Mouse (Mus musculus) cortical plate, adult 2 months (tissue): ENCODE measurements at regions not wholly inside any gene's neighbourhood (a gene's known extent, or its start where the extent isn't known, plus 50 kb on each side); places are given as distances from the start of the nearest gene placed in this dataset.

Experiments
- H3K27ac ChIP-seq: fragments of 200-500 bp; 2 replicates; pipeline ENCODE4 v1.5.1; 2012; ENCODE audit warnings: low read length, control low read depth, inconsistent platforms; ENCODE audit not compliant: insufficient read depth
- H3K4me1 ChIP-seq: fragments of 200-500 bp; 2 replicates; pipeline ENCODE4 v1.6.1; 2011; ENCODE audit warnings: low read length; ENCODE audit not compliant: control insufficient read depth, insufficient read depth
- H3K4me3 ChIP-seq: fragments of 200-500 bp; 2 replicates; pipeline ENCODE4 v1.5.1; 2011; ENCODE audit warnings: mild to moderate bottlenecking, low read length, control low read depth; ENCODE audit not compliant: insufficient read depth
- CTCF ChIP-seq: fragments of 200-500 bp; IDR thresholded peaks from 2 replicates; pipeline ENCODE4 v1.5.1; 2011; ENCODE audit warnings: mild to moderate bottlenecking, control low read depth, low read length; ENCODE audit not compliant: insufficient read depth; ENCODE audit errors: extremely low read depth
- POLR2A ChIP-seq: fragments of 200-500 bp; IDR thresholded peaks from 2 replicates; pipeline ENCODE4 v1.6.1; 2011; ENCODE audit warnings: mild to moderate bottlenecking, low read length, control low read depth; ENCODE audit not compliant: insufficient read depth; ENCODE audit errors: extremely low read depth

- no peaks in the 10 kb centered on the region for H3K4me1 ChIP-seq
- peak overlapping the region; percentile 21; the same call in 1 of the 2 replicates for H3K27ac ChIP-seq
- 0 out of 2 replicates have a peak, but pooled peaks have one; percentile 10 for TF ChIP-seq CTCF
- no peak for TF ChIP-seq POLR2A
- no peak overlapping the region for H3K4me3 ChIP-seq
Observed at GRCm38 (mm10) chr17:9579401-9580371, 89.8 kb downstream of the Pabpc6 start.

DNA sequence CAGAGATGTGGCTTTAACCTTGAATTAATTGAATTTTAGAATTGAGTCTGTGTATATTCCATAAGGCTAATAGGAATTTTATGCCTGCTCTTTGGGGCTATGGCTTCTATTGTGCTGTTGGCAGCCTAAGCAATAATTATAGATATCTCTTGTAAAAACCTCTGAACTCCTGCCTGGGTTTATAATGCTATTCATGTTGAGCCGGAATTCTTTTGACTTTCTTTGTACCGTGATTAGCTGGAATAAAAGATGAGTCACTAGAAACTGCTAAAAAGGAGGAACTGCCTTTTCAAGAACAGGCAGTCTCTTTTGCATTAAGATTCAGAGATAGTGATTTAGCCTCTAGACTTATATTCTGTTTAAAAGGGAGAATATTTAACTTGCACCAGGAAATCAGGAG lies 71.4 kb downstream of the Pabpc6 start:
- Histone ChIP-seq H3K4me3 (no peak overlapping the region), H3K27ac (no peak overlapping the region), H3K4me1 (no peaks in the 10 kb centered on the region)
- TF ChIP-seq CTCF: no peak
- no peak for TF ChIP-seq POLR2A

DNA sequence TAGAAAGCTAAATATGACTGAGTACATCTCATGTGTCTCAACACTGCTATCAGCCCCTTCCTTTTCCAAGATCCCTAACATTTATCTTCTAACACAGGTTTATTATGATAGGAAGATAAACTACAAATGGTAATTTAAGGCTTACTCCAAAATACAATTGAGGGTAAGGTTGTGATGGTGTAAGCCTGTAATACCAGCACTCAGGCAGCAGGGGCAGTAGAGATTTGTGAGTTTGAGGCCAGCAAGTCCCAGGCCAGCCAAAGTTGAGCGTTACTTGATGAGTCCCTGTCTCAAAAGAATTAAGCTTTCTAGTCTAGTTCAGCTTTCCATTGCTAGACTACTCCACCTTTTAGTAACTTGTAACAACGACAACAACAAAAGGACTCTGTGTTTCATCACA lies 69.1 kb downstream of the Pabpc6 start:
- Histone ChIP-seq H3K4me1 (no peaks in the 10 kb centered on the region), H3K4me3 (no peak overlapping the region), H3K27ac (no peak overlapping the region)
- TF ChIP-seq POLR2A: no peak
- TF ChIP-seq CTCF: no peak
